Mouse (Mus musculus): Measurements from ENCODE around the gene Wnt1.

Wnt1 gene

DNA sequence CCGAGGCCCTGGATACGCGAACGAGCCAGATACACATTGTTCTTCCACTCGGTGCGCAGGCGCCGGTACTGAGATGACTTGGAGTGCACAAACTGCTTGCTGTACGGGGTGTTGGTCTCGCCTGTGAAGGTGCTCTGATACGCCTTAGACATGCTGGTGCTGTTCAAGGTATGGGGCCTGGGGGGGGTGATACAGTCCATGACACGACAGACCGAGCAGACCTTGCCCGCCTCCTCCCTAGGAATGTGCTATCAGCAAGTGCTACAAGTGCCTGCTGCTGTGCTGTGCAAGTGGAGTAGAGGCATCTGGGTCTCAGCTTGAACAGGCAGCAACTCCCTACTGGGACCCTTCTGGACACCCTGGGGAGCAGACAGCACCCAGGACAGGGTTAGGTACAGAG is 45.6 kb downstream of the Wnt1 start:
- DNase-seq (ENCODE audit: low spot score in 2 of 2) = no peak

- no peak for DNase-seq (ENCODE audit: low spot score in 2 of 2)
Observed at GRCm38 (mm10) chr15:98837006-98837742, 47.5 kb downstream of the Wnt1 start.

DNA sequence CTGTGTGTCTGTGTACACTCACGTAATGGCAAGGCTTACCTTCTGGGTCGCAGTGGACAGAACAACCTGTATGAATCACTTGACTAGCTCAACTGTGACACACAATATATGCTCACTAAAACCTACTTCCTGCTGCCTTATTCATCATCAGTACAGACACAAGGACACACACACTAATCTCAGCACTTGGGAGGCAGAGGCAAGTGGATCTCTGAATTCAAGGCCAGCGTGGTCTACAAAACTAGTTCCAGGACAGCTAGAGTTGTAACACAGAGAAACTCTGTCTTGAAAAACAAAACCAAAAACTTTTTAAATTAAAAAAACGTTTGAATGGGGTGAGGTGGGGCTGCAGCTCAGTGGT is 48.1 kb downstream of the Wnt1 start:
- no peak for DNase-seq (ENCODE audit: low spot score in 2 of 2)

DNA sequence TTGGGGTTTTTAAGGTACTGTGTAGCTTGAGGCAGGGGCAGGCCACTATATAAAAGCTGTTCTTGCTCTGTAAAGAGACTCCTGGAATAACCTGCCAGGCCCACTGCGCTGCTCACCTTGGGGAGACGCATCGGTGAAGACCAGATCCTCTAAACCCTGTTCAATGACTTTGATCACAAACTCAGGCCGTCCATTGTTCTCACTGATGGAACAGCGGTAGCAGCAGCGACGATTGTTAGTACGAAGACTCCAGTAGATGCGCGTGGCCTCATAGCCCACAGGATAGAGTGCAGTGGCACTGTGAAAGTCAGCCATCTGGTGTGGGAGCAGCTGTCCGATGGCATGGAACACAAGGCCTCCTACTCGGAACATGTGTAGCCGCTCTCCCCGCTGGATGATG is 49.5 kb downstream of the Wnt1 start:
- DNase-seq (ENCODE audit: low spot score in 2 of 2) = no peak

DNA sequence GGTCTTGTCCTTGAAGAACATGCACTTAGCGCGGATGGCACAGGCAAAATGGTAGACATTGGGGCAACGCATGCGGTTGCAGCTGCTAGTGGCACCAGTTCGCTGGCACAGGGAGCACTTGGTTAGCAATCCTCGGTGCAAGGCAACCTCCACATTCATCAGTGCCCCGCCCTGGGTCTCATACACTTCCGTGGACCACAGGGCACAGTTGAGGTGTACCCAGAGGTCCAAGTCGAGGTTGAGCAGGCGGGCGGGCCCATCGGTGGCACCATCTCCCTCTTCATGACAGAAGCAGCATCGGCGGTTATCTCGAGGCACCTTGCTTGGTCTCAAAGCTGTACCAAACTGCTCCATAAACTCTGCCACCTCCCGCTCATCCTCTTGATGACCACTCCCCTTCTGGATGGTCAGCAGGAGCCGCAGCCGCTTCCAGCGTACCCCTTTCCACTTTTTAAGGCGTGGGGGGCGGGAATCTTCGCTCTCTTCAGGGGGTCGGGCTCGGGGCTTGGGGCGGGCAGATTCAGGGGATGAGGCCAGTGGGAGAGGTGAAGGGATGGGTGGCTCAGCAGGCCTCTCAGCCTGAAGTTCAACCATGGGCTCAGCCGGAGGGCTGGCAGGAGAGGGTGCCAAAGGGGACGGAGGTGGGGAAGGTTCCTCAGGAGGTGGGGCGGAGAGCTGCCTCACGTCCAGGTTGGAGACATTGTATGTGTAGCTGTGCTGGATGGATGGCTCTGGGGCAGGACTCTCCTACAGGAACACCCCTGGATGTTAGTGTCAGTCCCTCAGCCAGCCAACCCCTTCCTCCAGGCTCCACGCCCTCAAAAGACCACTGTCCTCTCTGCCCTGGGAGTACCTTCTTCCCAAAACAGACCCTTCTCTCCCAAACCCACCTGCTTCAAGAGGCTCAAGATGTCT is 50.3 kb downstream of the Wnt1 start:
- DNase-seq (ENCODE audit: low spot score in 2 of 2) = no peak
